Mouse (Mus musculus) embryonic facial prominence, embryonic 14.5 days (tissue): Measurements from ENCODE around the gene Ppp4r3a. TPM values are rescaled to one million over a fixed set of nuclear protein-coding genes. Genes with fewer than 3 reads are reported as not detected.
"Not testable (repeated sequence)": the region's sequence is repeated elsewhere in the genome, so short reads cannot be mapped to it uniquely, and the experiment has no call there.

Source experiments
- ATAC-seq: fragments of 200-750 bp; cut with Nextera tagmentation; 2 replicates; pipeline ENCODE4 v1.8.0; 2017; ENCODE audit warnings: low read depth, moderate number of reproducible peaks, moderate TSS enrichment
- DNase-seq: peaks from one replicate; pipeline ENCODE4 v3.0.0-alpha.2; 2015; ENCODE audit warnings: low spot score
- H3K27ac ChIP-seq: fragments of 300-500 bp; sonication (generic); replicated peaks from 2 replicates; pipeline ENCODE4 v1.5.1; 2014; ENCODE audit warnings: low read depth, mild to moderate bottlenecking, low read length, moderate library complexity
- H3K27me3 ChIP-seq: fragments of 300-500 bp; sonication (generic); replicated peaks from 2 replicates; pipeline ENCODE4 v1.6.1; 2014; ENCODE audit warnings: low read length; ENCODE audit not compliant: control insufficient read depth, insufficient read depth
- H3K36me3 ChIP-seq: fragments of 300-500 bp; sonication (generic); 2 replicates; pipeline ENCODE4 v1.6.1; 2014; ENCODE audit warnings: low read length, mixed read lengths; ENCODE audit not compliant: control insufficient read depth, insufficient read depth
- H3K4me1 ChIP-seq: fragments of 300-500 bp; sonication (generic); 2 replicates; pipeline ENCODE4 v1.6.1; 2014; ENCODE audit warnings: antibody characterized with exemption, low read length; ENCODE audit not compliant: control insufficient read depth, insufficient read depth
- H3K4me2 ChIP-seq: fragments of 300-500 bp; sonication (generic); 2 replicates; pipeline ENCODE4 v1.6.1; 2014; ENCODE audit warnings: low read depth, mild to moderate bottlenecking, low read length, moderate library complexity, mixed read lengths
- H3K4me3 ChIP-seq: fragments of 300-500 bp; sonication (generic); 2 replicates; pipeline ENCODE4 v1.5.1; 2014; ENCODE audit warnings: low read depth, mild to moderate bottlenecking, low read length
- H3K9ac ChIP-seq: fragments of 300-500 bp; sonication (generic); 2 replicates; pipeline ENCODE4 v1.6.1; 2014; ENCODE audit warnings: low read depth, mild to moderate bottlenecking, low read length, moderate library complexity, mixed read lengths
- H3K9me3 ChIP-seq: fragments of 300-500 bp; sonication (generic); 2 replicates; pipeline ENCODE4 v1.6.1; 2016; ENCODE audit warnings: low read length; ENCODE audit not compliant: control insufficient read depth
- WGBS: fragments of 180-500 bp; shearing (Covaris S2); extraction: QIAGEN DNeasy Blood & Tissue Kit; methylation state at CpG from one replicate; pipeline ENCODE4 v1.1.7; 2014; 5-methylcytosine and 5-hydroxymethylcytosine counted together
- polyA plus RNA-seq: library from polyadenylated mRNA; unstranded; fragments of >200 nt; fragmentation: Nextera tagmentation; extraction: Ambion mirVana; gene quantifications from 2 replicates; pipeline ENCODE4 v1.2.1, GENCODE M21; 2014

Ppp4r3a gene
- polyA plus RNA-seq, 1 experiment from 2014 or later = 33.9 TPM

DNA sequence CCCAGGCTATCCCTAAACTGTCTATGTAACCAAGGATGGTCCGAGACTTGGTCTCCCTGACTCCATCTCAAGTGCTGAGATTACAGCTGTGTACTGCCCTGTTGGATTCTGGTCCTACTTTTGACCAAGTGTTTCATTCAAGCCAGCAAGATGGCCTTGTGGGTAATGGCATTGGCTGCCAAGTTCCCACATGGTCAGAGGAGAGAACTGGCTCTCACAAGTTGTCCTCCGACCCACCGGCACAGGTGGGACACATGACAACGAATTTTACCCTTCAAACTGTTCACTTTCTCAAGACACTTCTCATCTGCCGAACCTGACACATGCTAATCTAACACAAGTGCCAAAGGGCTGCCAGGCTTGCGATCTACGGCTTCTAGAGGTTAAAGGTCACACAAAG, 64.1 kb downstream of the Ppp4r3a start:
- no peak for DNase-seq
- H3K9me3 ChIP-seq = no peaks in the 10 kb centered on the region
- no peak overlapping the region for H3K4me2 ChIP-seq
- H3K4me3 ChIP-seq = no peak overlapping the region
- no peak for ATAC-seq
- H3K27me3 ChIP-seq = no peaks in the 10 kb centered on the region
- H3K27ac ChIP-seq = no peak overlapping the region
- H3K9ac ChIP-seq = no peak overlapping the region
- H3K36me3 ChIP-seq = no peaks in the 10 kb centered on the region
- 73% methylated on average over 7 of the region's 7 CpGs for WGBS
- H3K4me1 ChIP-seq = peaks cover 22% of the 10 kb centered on the region

- Histone ChIP-seq H3K36me3 (no peaks in the 10 kb centered on the region), H3K9me3 (no peaks in the 10 kb centered on the region), H3K27ac (no peak overlapping the region), H3K27me3 (no peaks in the 10 kb centered on the region), H3K4me2 (no peak overlapping the region), H3K4me3 (no peak overlapping the region), H3K9ac (no peak overlapping the region), H3K4me1 (peaks cover 26% of the 10 kb centered on the region)
- 65% methylated on average over 5 of the region's 5 CpGs for WGBS
- DNase-seq = no peak
- ATAC-seq = no peak
Measured at GRCm38 (mm10) chr12:101019031-101019430, 64.5 kb downstream of the Ppp4r3a start.

GRCm38 (mm10) chr12:101017971-101018371, 65.5 kb downstream of the Ppp4r3a start:
- peak; percentile 45; the same call in 1 of the 2 replicates for ATAC-seq
- 8% methylated on average over 6 of the region's 6 CpGs for WGBS
- no peak overlapping the region for H3K4me3 ChIP-seq
- no peaks in the 10 kb centered on the region for H3K36me3 ChIP-seq
- DNase-seq = peak; percentile 56
- H3K4me2 ChIP-seq = peak overlapping the region; percentile 40
- peak overlapping the region; percentile 52 for H3K27ac ChIP-seq
- H3K9ac ChIP-seq = 0 out of 2 replicates have a peak overlapping the region, but pooled peaks have one; percentile 21
- H3K27me3 ChIP-seq = no peaks in the 10 kb centered on the region
- H3K9me3 ChIP-seq = no peaks in the 10 kb centered on the region
- H3K4me1 ChIP-seq = peaks cover 29% of the 10 kb centered on the region

- WGBS = 40% methylated on average over 5 of the region's 5 CpGs
- Histone ChIP-seq H3K27me3 (no peaks in the 10 kb centered on the region), H3K27ac (no peak overlapping the region), H3K4me2 (no peak overlapping the region), H3K9me3 (no peaks in the 10 kb centered on the region), H3K9ac (no peak overlapping the region), H3K36me3 (no peaks in the 10 kb centered on the region), H3K4me3 (no peak overlapping the region), H3K4me1 (peaks cover 29% of the 10 kb centered on the region)
- DNase-seq (no peak), ATAC-seq (no peak)
Measured at GRCm38 (mm10) chr12:101016412-101016928, 67.0 kb downstream of the Ppp4r3a start.

DNA sequence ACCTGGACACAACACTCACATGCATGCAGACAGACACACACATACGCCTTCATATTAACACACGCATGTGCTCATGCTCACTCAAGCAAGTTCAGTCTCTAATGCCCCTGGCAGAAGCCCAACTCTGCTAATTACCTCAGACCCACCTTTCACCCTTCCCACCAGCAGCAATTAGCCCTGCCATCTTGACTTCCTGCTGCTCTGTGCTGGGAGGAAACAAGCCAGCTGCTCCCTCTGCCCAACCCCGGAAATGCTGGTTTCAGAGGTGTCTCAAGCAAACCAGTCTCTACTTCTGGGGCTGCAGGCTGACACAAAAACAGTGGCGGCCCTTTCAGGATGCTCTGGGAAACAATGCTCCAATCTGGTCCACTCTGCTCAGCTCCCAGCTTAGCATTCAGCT, 67.6 kb downstream of the Ppp4r3a start:
- Histone ChIP-seq H3K9me3 (no peaks in the 10 kb centered on the region), H3K4me2 (no peak overlapping the region), H3K9ac (no peak overlapping the region), H3K36me3 (no peaks in the 10 kb centered on the region), H3K27me3 (no peaks in the 10 kb centered on the region), H3K4me3 (no peak overlapping the region), H3K4me1 (peaks cover 29% of the 10 kb centered on the region), H3K27ac (no peak overlapping the region; the same call in 1 of the 2 replicates)
- ATAC-seq (peak; percentile 31), DNase-seq (peak; percentile 63)
- 44% methylated on average over 4 of the region's 4 CpGs for WGBS

- H3K27me3 ChIP-seq = no peaks in the 10 kb centered on the region
- no peak overlapping the region for H3K4me3 ChIP-seq
- no peaks in the 10 kb centered on the region for H3K9me3 ChIP-seq
- DNase-seq (no peak), ATAC-seq (no peak)
- 71% methylated on average over 11 of the region's 11 CpGs for WGBS
- no peak overlapping the region for H3K9ac ChIP-seq
- peaks cover 29% of the 10 kb centered on the region for H3K4me1 ChIP-seq
- no peak overlapping the region for H3K4me2 ChIP-seq
- H3K27ac ChIP-seq = no peak overlapping the region
- H3K36me3 ChIP-seq = no peaks in the 10 kb centered on the region
Measured at GRCm38 (mm10) chr12:101015165-101015560, 68.3 kb downstream of the Ppp4r3a start.

GRCm38 (mm10) chr12:101014549-101015164, 68.8 kb downstream of the Ppp4r3a start:
- Histone ChIP-seq H3K9me3 (no peaks in the 10 kb centered on the region), H3K4me2 (no peak overlapping the region), H3K4me3 (no peak overlapping the region), H3K27me3 (no peaks in the 10 kb centered on the region), H3K36me3 (no peaks in the 10 kb centered on the region), H3K9ac (no peak overlapping the region), H3K4me1 (peaks cover 29% of the 10 kb centered on the region), H3K27ac (no peak overlapping the region)
- DNase-seq = peak; percentile 56
- WGBS = 47% methylated on average over 10 of the region's 10 CpGs
- no peak for ATAC-seq

- peaks cover 30% of the 10 kb centered on the region for H3K4me1 ChIP-seq
- not testable (repeated sequence) for H3K4me3 ChIP-seq, H3K36me3 ChIP-seq, DNase-seq, H3K9ac ChIP-seq, ATAC-seq, H3K27me3 ChIP-seq, H3K27ac ChIP-seq, H3K4me2 ChIP-seq, H3K9me3 ChIP-seq
- WGBS = 91% methylated on average over 9 of the region's 9 CpGs
Measured at GRCm38 (mm10) chr12:101013668-101014067, 69.8 kb downstream of the Ppp4r3a start.

GRCm38 (mm10) chr12:101013078-101013665, 70.3 kb downstream of the Ppp4r3a start:
- Histone ChIP-seq H3K27me3 (no peaks in the 10 kb centered on the region), H3K4me2 (no peak overlapping the region), H3K4me1 (peaks cover 32% of the 10 kb centered on the region), H3K4me3 (no peak overlapping the region), H3K9ac (no peak overlapping the region), H3K9me3 (no peaks in the 10 kb centered on the region), H3K27ac (no peak overlapping the region), H3K36me3 (no peaks in the 10 kb centered on the region)
- ATAC-seq (no peak), DNase-seq (no peak)
- 54% methylated on average over 8 of the region's 8 CpGs for WGBS
